Mouse (Mus musculus): ENCODE results near the gene Fads3. TPM values are rescaled to one million over a fixed set of nuclear protein-coding genes. Genes with fewer than 3 reads are reported as not detected.

The Fads3 gene
- polyA plus RNA-seq, 1 experiment: 3.1 TPM

- no peaks in the 10 kb centered on the region for H3K9me3 ChIP-seq (replicated peaks; ENCODE audit: control insufficient read depth, insufficient read depth, low read length, poor library complexity, severe bottlenecking)
- H3K27me3 ChIP-seq (ENCODE audit: control insufficient read depth, insufficient read depth, low read length, poor library complexity, severe bottlenecking): 0 out of 2 replicates have a peak, but pooled peaks cover 5% of the 10 kb centered on the region
- TF ChIP-seq EP300 (IDR thresholded peaks at IDR 0.05; ENCODE audit: insufficient read depth, low read depth, low read length) (no peak), POLR2A (IDR thresholded peaks at IDR 0.05; ENCODE audit: insufficient read depth, low read length) (no peak), CTCF (IDR thresholded peaks at IDR 0.05; ENCODE audit: low read depth, low read length) (no peak)
- no peaks in the 10 kb centered on the region for H3K4me1 ChIP-seq (ENCODE audit: control insufficient read depth, insufficient read depth, low read length)
- no peak overlapping the region for H3K27ac ChIP-seq (ENCODE audit: insufficient read depth, low read length)
- H3K9ac ChIP-seq (ENCODE audit: low read depth, poor library complexity, severe bottlenecking): no peak overlapping the region
- no peak overlapping the region for H3K4me3 ChIP-seq (ENCODE audit: low read depth, low read length)
- H3K36me3 ChIP-seq (ENCODE audit: control insufficient read depth, insufficient read depth, low read length, poor library complexity, severe bottlenecking): no peaks in the 10 kb centered on the region
Observed at GRCm38 (mm10) chr19:10043643-10044042, 2.3 kb downstream of the Fads3 start.

GRCm38 (mm10) chr19:10045707-10046106, 4.3 kb downstream of the Fads3 start:
- Histone ChIP-seq H3K27ac (ENCODE audit: insufficient read depth, low read length) (no peak overlapping the region), H3K9ac (ENCODE audit: low read depth, poor library complexity, severe bottlenecking) (no peak overlapping the region), H3K9me3 (replicated peaks; ENCODE audit: control insufficient read depth, insufficient read depth, low read length, poor library complexity, severe bottlenecking) (no peaks in the 10 kb centered on the region), H3K27me3 (ENCODE audit: control insufficient read depth, insufficient read depth, low read length, poor library complexity, severe bottlenecking) (0 out of 2 replicates have a peak, but pooled peaks cover 1% of the 10 kb centered on the region), H3K36me3 (ENCODE audit: control insufficient read depth, insufficient read depth, low read length, poor library complexity, severe bottlenecking) (no peaks in the 10 kb centered on the region), H3K4me1 (ENCODE audit: control insufficient read depth, insufficient read depth, low read length) (no peaks in the 10 kb centered on the region), H3K4me3 (ENCODE audit: low read depth, low read length) (no peak overlapping the region)
- TF ChIP-seq CTCF (IDR thresholded peaks at IDR 0.05; ENCODE audit: low read depth, low read length) (no peak), EP300 (IDR thresholded peaks at IDR 0.05; ENCODE audit: insufficient read depth, low read depth, low read length) (no peak), POLR2A (IDR thresholded peaks at IDR 0.05; ENCODE audit: insufficient read depth, low read length) (no peak)

GRCm38 (mm10) chr19:10046346-10046745, 5.0 kb downstream of the Fads3 start:
- H3K9ac ChIP-seq (ENCODE audit: low read depth, poor library complexity, severe bottlenecking): no peak overlapping the region
- no peak for TF ChIP-seq EP300 (IDR thresholded peaks at IDR 0.05; ENCODE audit: insufficient read depth, low read depth, low read length)

GRCm38 (mm10) chr19:10046983-10047382, 5.6 kb downstream of the Fads3 start:
- no peaks in the 10 kb centered on the region for H3K9me3 ChIP-seq (replicated peaks; ENCODE audit: control insufficient read depth, insufficient read depth, low read length, poor library complexity, severe bottlenecking)
- H3K27me3 ChIP-seq (ENCODE audit: control insufficient read depth, insufficient read depth, low read length, poor library complexity, severe bottlenecking): no peaks in the 10 kb centered on the region
- no peak overlapping the region for H3K4me3 ChIP-seq (ENCODE audit: low read depth, low read length)
- H3K9ac ChIP-seq (ENCODE audit: low read depth, poor library complexity, severe bottlenecking): no peak overlapping the region
- no peak overlapping the region for H3K27ac ChIP-seq (ENCODE audit: insufficient read depth, low read length)
- no peaks in the 10 kb centered on the region for H3K36me3 ChIP-seq (ENCODE audit: control insufficient read depth, insufficient read depth, low read length, poor library complexity, severe bottlenecking)
- H3K4me1 ChIP-seq (ENCODE audit: control insufficient read depth, insufficient read depth, low read length): no peaks in the 10 kb centered on the region
- TF ChIP-seq POLR2A (IDR thresholded peaks at IDR 0.05; ENCODE audit: insufficient read depth, low read length) (no peak), CTCF (IDR thresholded peaks at IDR 0.05; ENCODE audit: low read depth, low read length) (no peak), EP300 (IDR thresholded peaks at IDR 0.05; ENCODE audit: insufficient read depth, low read depth, low read length) (no peak)

More at GRCm38 (mm10) chr19:10046346-10046745, 5.0 kb downstream of the Fads3 start:
- H3K27ac ChIP-seq (ENCODE audit: insufficient read depth, low read length): no peak overlapping the region
- no peaks in the 10 kb centered on the region for H3K4me1 ChIP-seq (ENCODE audit: control insufficient read depth, insufficient read depth, low read length)
- no peaks in the 10 kb centered on the region for H3K36me3 ChIP-seq (ENCODE audit: control insufficient read depth, insufficient read depth, low read length, poor library complexity, severe bottlenecking)
- H3K4me3 ChIP-seq (ENCODE audit: low read depth, low read length): no peak overlapping the region
- H3K27me3 ChIP-seq (ENCODE audit: control insufficient read depth, insufficient read depth, low read length, poor library complexity, severe bottlenecking): no peaks in the 10 kb centered on the region
- no peaks in the 10 kb centered on the region for H3K9me3 ChIP-seq (replicated peaks; ENCODE audit: control insufficient read depth, insufficient read depth, low read length, poor library complexity, severe bottlenecking)

- Histone ChIP-seq H3K4me3 (ENCODE audit: low read depth, low read length) (no peak overlapping the region), H3K36me3 (ENCODE audit: control insufficient read depth, insufficient read depth, low read length, poor library complexity, severe bottlenecking) (no peaks in the 10 kb centered on the region), H3K27me3 (ENCODE audit: control insufficient read depth, insufficient read depth, low read length, poor library complexity, severe bottlenecking) (no peaks in the 10 kb centered on the region), H3K9me3 (replicated peaks; ENCODE audit: control insufficient read depth, insufficient read depth, low read length, poor library complexity, severe bottlenecking) (no peaks in the 10 kb centered on the region), H3K9ac (ENCODE audit: low read depth, poor library complexity, severe bottlenecking) (no peak overlapping the region), H3K27ac (ENCODE audit: insufficient read depth, low read length) (no peak overlapping the region), H3K4me1 (ENCODE audit: control insufficient read depth, insufficient read depth, low read length) (no peaks in the 10 kb centered on the region)
- no peak for TF ChIP-seq CTCF (IDR thresholded peaks at IDR 0.05; ENCODE audit: low read depth, low read length)
- TF ChIP-seq EP300 (IDR thresholded peaks at IDR 0.05; ENCODE audit: insufficient read depth, low read depth, low read length): no peak
- TF ChIP-seq POLR2A (IDR thresholded peaks at IDR 0.05; ENCODE audit: insufficient read depth, low read length): no peak
Observed at GRCm38 (mm10) chr19:10049533-10049932, 8.2 kb downstream of the Fads3 start.

- Histone ChIP-seq H3K9ac (ENCODE audit: low read depth, poor library complexity, severe bottlenecking) (no peak overlapping the region), H3K9me3 (replicated peaks; ENCODE audit: control insufficient read depth, insufficient read depth, low read length, poor library complexity, severe bottlenecking) (no peaks in the 10 kb centered on the region), H3K27me3 (ENCODE audit: control insufficient read depth, insufficient read depth, low read length, poor library complexity, severe bottlenecking) (no peaks in the 10 kb centered on the region), H3K4me3 (ENCODE audit: low read depth, low read length) (no peak overlapping the region), H3K27ac (ENCODE audit: insufficient read depth, low read length) (no peak overlapping the region), H3K36me3 (ENCODE audit: control insufficient read depth, insufficient read depth, low read length, poor library complexity, severe bottlenecking) (no peaks in the 10 kb centered on the region), H3K4me1 (ENCODE audit: control insufficient read depth, insufficient read depth, low read length) (no peaks in the 10 kb centered on the region)
- no peak for TF ChIP-seq EP300 (IDR thresholded peaks at IDR 0.05; ENCODE audit: insufficient read depth, low read depth, low read length)
- no peak for TF ChIP-seq POLR2A (IDR thresholded peaks at IDR 0.05; ENCODE audit: insufficient read depth, low read length)
- no peak for TF ChIP-seq CTCF (IDR thresholded peaks at IDR 0.05; ENCODE audit: low read depth, low read length)
Observed at GRCm38 (mm10) chr19:10050438-10050837, 9.1 kb downstream of the Fads3 start.
